In genomic region chr5:31596481-31597429, GRCm38 (mm10) we compare ENCODE assay signal across 8 mouse cellular contexts. TPM values are rescaled to one million over a fixed set of nuclear protein-coding genes. Genes with fewer than 3 reads are reported as not detected.
DNase-seq lines count a peak whose midpoint lies in the region; ATAC-seq lines count a peak whose summit lies in the region.

Gene Mrpl33, plus strand, starts transcription at chr5:31596935.

- DNase-seq in ZHBTc4 (ENCODE audit: low read depth, low spot score) (peak; percentile 78), adipocyte (ENCODE audit: low spot score) (no peak)
- DNase-seq in cerebellum, adult 9-11 months: peak; percentile 53
- DNase-seq in gastrocnemius, adult 18-20 months (ENCODE audit: low spot score): peak; percentile 56
- peak in 1 of 2 experiments; percentile 37 for DNase-seq in left cerebral cortex, adult 8-10 months (ENCODE audit: low spot score in 2 of 2)
- peak; percentile 35 for DNase-seq in right cerebral cortex, postnatal 25 days

- H3K9ac ChIP-seq in hindbrain, embryonic 13.5 days: peak within 1 kb of the TSS; percentile 60

- H3K27me3 ChIP-seq in hindbrain, embryonic 13.5 days: peaks cover 20% of the 10 kb centered on the region

- 11% methylated on average over 26 of the region's 26 CpGs for WGBS in hindbrain, embryonic 13.5 days
- whole genome bisulfite sequencing in macrophage (ENCODE audit: missing documents): 23% methylated on average over 26 of the region's 26 CpGs

- peak within 1 kb of the TSS; percentile 37 for H3K4me3 ChIP-seq in hindbrain, embryonic 13.5 days
- H3K4me3 ChIP-seq in macrophage (ENCODE audit: inconsistent target): peak within 1 kb of the TSS; percentile 16; the same call in 1 of the 2 replicates

- H3K27ac ChIP-seq in hindbrain, embryonic 13.5 days: no peak within 1 kb of the TSS
- H3K27ac ChIP-seq in macrophage: 0 out of 2 replicates have a peak within 1 kb of the TSS, but pooled peaks have one; percentile 9

- peaks cover 12% of the 10 kb centered on the region for H3K4me1 ChIP-seq in hindbrain, embryonic 13.5 days (replicated peaks)

- no peaks in the 10 kb centered on the region for H3K9me3 ChIP-seq in hindbrain, embryonic 13.5 days

- H3K36me3 ChIP-seq in hindbrain, embryonic 13.5 days: no peaks in the 10 kb centered on the region
- no peaks in the 10 kb centered on the region for H3K36me3 ChIP-seq in macrophage (ENCODE audit: inconsistent target)

- ATAC-seq in hindbrain, embryonic 13.5 days (ENCODE audit: low FRiP score): no peak

- H3K79me2 ChIP-seq in macrophage (ENCODE audit: inconsistent target): no peaks in the 10 kb centered on the region

- peak within 1 kb of the TSS; percentile 59 for H3K4me2 ChIP-seq in hindbrain, embryonic 13.5 days

RNA-seq across cellular contexts. Expression of gene Mrpl33, which starts in this region (rescaled TPM):
- total RNA-seq in gastrocnemius, adult 18-20 months (2021): 100 to 1,000 TPM; 269 to 270 TPM
- polyA plus RNA-seq in hindbrain, embryonic 13.5 days (2015; fragmentation: Nextera tagmentation; extraction: Ambion mirVana): 183 and 197 TPM in 2 replicates
- total RNA-seq in left cerebral cortex, adult 8-10 months (2022): 100 to 1,000 TPM in 2 of 4 experiments, 10 to 100 TPM in 2; 76.5 to 106 (median 99.6) TPM
- 10 to 100 TPM in 25 of 26 experiments, 1 to 10 TPM in 1; 10.0 to 81.9 (median 34.8) TPM for total RNA-seq in macrophage (2018; cell fraction: chromatin; rRNA removed)
- total RNA-seq in macrophage (2018; cell fraction: cytosol; rRNA removed): 100 to 1,000 TPM in 24 of 26 experiments, 10 to 100 TPM in 2; 95.5 to 185 (median 126) TPM
- total RNA-seq in macrophage (2018; cell fraction: nucleus; rRNA removed): 100 to 1,000 TPM in 2 of 26 experiments, 10 to 100 TPM in 24; 24.9 to 103 (median 51.3) TPM
- 82.1 to 184 TPM (median 121 TPM) in 3 replicates for polyA plus RNA-seq in macrophage (2018)
